Comparison of ENCODE assay signal across 14 mouse cellular contexts in the genomic region with DNA sequence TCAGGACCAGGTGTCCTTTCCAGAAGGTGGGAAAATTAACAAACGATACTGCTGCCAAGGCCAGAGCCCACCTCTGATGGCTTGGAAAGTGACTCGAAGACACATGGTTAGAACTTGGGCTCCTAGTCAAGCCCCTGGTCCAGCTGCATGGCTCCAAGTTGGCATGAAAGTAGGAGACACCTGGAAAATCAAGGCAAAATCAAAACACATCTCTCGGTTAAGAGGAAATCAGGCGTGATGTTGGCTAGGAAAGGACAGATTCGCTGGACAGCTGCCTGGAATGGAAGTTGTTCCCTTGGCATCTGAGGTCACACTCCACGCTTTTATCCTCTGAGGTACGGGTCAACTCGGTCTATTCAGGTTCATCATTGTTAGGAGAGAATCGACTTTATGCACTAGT.
"Had no signal": no experiment of that assay in that cellular context is flagged by ENCODE, and none has a peak within 500 bp of the region (broad histone marks: within the 10 kb centered on the region; RNA-seq: fewer than 3 reads in every experiment).

No protein-coding gene starts in this region.

- DNase-seq: cerebellum, adult 2 months; cerebellum, adult 8-10 months; cerebellum, adult 9-10 months; cerebellum, postnatal 36 days; embryo, embryonic 11 days; forebrain, postnatal 0 days; gastrocnemius, adult 2 months; gastrocnemius, postnatal 10 days; gastrocnemius, postnatal 14 days; gastrocnemius, postnatal 25 days; gastrocnemius, postnatal 36 days; heart, adult 11 months; heart, adult 18-20 months; heart, adult 2 months had no signal
